Mouse (Mus musculus) forebrain, embryonic 13.5 days (tissue): ENCODE data around the gene Gm3488. TPM values are rescaled to one million over a fixed set of nuclear protein-coding genes. Genes with fewer than 3 reads are reported as not detected.
"Not testable (repeated sequence)": the region's sequence is repeated elsewhere in the genome, so short reads cannot be mapped to it uniquely, and the experiment has no call there.

Experiments used
- ATAC-seq: fragments of 200-750 bp; cut with Nextera tagmentation; 2 replicates; pipeline ENCODE4 v1.8.0; 2017
- H3K27ac ChIP-seq: fragments of 300-500 bp; sonication (generic); 2 replicates; pipeline ENCODE4 v1.5.1; 2015; ENCODE audit warnings: inconsistent platforms, mild to moderate bottlenecking, moderate library complexity
- H3K27me3 ChIP-seq: fragments of 300-500 bp; sonication (generic); 2 replicates; pipeline ENCODE4 v1.6.1; 2015; ENCODE audit warnings: mild to moderate bottlenecking, inconsistent platforms
- H3K36me3 ChIP-seq: fragments of 300-500 bp; sonication (generic); 2 replicates; pipeline ENCODE4 v1.6.1; 2015; ENCODE audit warnings: mild to moderate bottlenecking, inconsistent platforms; ENCODE audit not compliant: poor library complexity, severe bottlenecking
- H3K4me1 ChIP-seq: fragments of 300-500 bp; sonication (generic); 2 replicates; pipeline ENCODE4 v1.6.1; 2015; ENCODE audit warnings: inconsistent platforms
- H3K4me2 ChIP-seq: fragments of 300-500 bp; sonication (generic); 2 replicates; pipeline ENCODE4 v1.6.1; 2015; ENCODE audit warnings: inconsistent platforms, mild to moderate bottlenecking, moderate library complexity
- H3K4me3 ChIP-seq: fragments of 300-500 bp; sonication (generic); 2 replicates; pipeline ENCODE4 v1.5.1; 2015; ENCODE audit warnings: mild to moderate bottlenecking, inconsistent platforms
- H3K9ac ChIP-seq: fragments of 300-500 bp; sonication (generic); 2 replicates; pipeline ENCODE4 v1.6.1; 2015; ENCODE audit warnings: mild to moderate bottlenecking, inconsistent platforms
- H3K9me3 ChIP-seq: fragments of 300-500 bp; sonication (generic); replicated peaks from 2 replicates; pipeline ENCODE4 v1.6.1; 2016; ENCODE audit warnings: inconsistent platforms
- WGBS: fragments of 180-500 bp; shearing (Covaris S2); methylation state at CpG from one replicate; pipeline ENCODE4 v1.1.7; 2015; 5-methylcytosine and 5-hydroxymethylcytosine counted together
- polyA plus RNA-seq: library from polyadenylated mRNA; unstranded; fragments of >200 nt; fragmentation: Nextera tagmentation; extraction: Ambion mirVana; gene quantifications from 2 replicates; pipeline ENCODE4 v1.2.1, GENCODE M21; 2015

Gm3488 gene
- polyA plus RNA-seq: 6.1 and 8.7 TPM in 2 replicates

GRCm38 (mm10) chr14:5501374-5501773 lies at the start of gene Gm3488:
Gene Gm3488, plus strand, starts transcription at chr14:5501674.
- H3K4me3 ChIP-seq, H3K27me3 ChIP-seq, H3K9ac ChIP-seq, H3K36me3 ChIP-seq, ATAC-seq, H3K4me1 ChIP-seq, H3K4me2 ChIP-seq, H3K27ac ChIP-seq, H3K9me3 ChIP-seq: not testable (repeated sequence)
- no CpG with 5 or more reads among the region's 35 CpGs for WGBS

- ATAC-seq, H3K27ac ChIP-seq, H3K4me1 ChIP-seq: not testable (repeated sequence)
Observed at GRCm38 (mm10) chr14:5455367-5455766, 46.1 kb upstream of the Gm3488 start, which contains the start of gene Gm3194. Gene Gm3194, minus strand, starts transcription at chr14:5455467.

GRCm38 (mm10) chr14:5460469-5460868 lies 41.0 kb upstream of the Gm3488 start:
- ATAC-seq: peak; percentile 41; the same call in 1 of the 2 replicates
- no CpG with 5 or more reads among the region's 19 CpGs for WGBS
- not testable (repeated sequence) for H3K27ac ChIP-seq, H3K9me3 ChIP-seq, H3K9ac ChIP-seq, H3K27me3 ChIP-seq, H3K4me3 ChIP-seq, H3K4me2 ChIP-seq, H3K4me1 ChIP-seq, H3K36me3 ChIP-seq

More at GRCm38 (mm10) chr14:5455367-5455766, 46.1 kb upstream of the Gm3488 start, which contains the start of gene Gm3194:
- H3K27me3 ChIP-seq, H3K36me3 ChIP-seq, H3K9me3 ChIP-seq, H3K4me2 ChIP-seq, H3K4me3 ChIP-seq, H3K9ac ChIP-seq: not testable (repeated sequence)
- WGBS: no CpG with 5 or more reads among the region's 3 CpGs

GRCm38 (mm10) chr14:5477730-5478129 lies 23.7 kb upstream of the Gm3488 start, which contains the start of gene Gm8246:
Gene Gm8246, minus strand, starts transcription at chr14:5477830.
- not testable (repeated sequence) for H3K27me3 ChIP-seq, H3K4me3 ChIP-seq, H3K9ac ChIP-seq, H3K4me2 ChIP-seq, H3K4me1 ChIP-seq, H3K36me3 ChIP-seq, H3K9me3 ChIP-seq, ATAC-seq, H3K27ac ChIP-seq
- no CpG with 5 or more reads among the region's 3 CpGs for WGBS

- WGBS: 92% methylated on average over 4 of the region's 5 CpGs
- H3K36me3 ChIP-seq, H3K27ac ChIP-seq, H3K4me2 ChIP-seq, H3K4me3 ChIP-seq, ATAC-seq, H3K27me3 ChIP-seq, H3K4me1 ChIP-seq, H3K9me3 ChIP-seq, H3K9ac ChIP-seq: not testable (repeated sequence)
Observed at GRCm38 (mm10) chr14:5483907-5484306, 17.6 kb upstream of the Gm3488 start, which contains the start of gene Gm3187. Gene Gm3187, plus strand, starts transcription at chr14:5484207.

GRCm38 (mm10) chr14:5538196-5538595 lies 36.7 kb downstream of the Gm3488 start, which contains the start of gene Gm3532:
Gene Gm3532, plus strand, starts transcription at chr14:5538496.
- not testable (repeated sequence) for H3K27ac ChIP-seq, H3K4me2 ChIP-seq, H3K9ac ChIP-seq, H3K36me3 ChIP-seq, H3K9me3 ChIP-seq, H3K4me3 ChIP-seq, H3K4me1 ChIP-seq, ATAC-seq, H3K27me3 ChIP-seq
- WGBS: no CpG with 5 or more reads among the region's 2 CpGs

Other genes with a start within 250 kb of the Gm3488 start
- gene Gm3526, start 241.1 kb upstream of the Gm3488 start, polyA plus RNA-seq: not detected in 2 replicates
- not detected in 2 replicates for gene Gm3542, start 166.7 kb upstream of the Gm3488 start, polyA plus RNA-seq
- gene Gm3500, start 112.6 kb upstream of the Gm3488 start, polyA plus RNA-seq: 0.24 TPM in 1 of 2 replicates, not detected in the other
- gene Gm3194, start 46.2 kb upstream of the Gm3488 start, polyA plus RNA-seq: 1.7 and 1.9 TPM in 2 replicates
- not detected in 2 replicates for gene Gm8246, start 23.8 kb upstream of the Gm3488 start, polyA plus RNA-seq
- gene Gm3187, start 17.5 kb upstream of the Gm3488 start, polyA plus RNA-seq: not detected in 2 replicates
- not detected in 2 replicates for gene Gm3532, start 36.8 kb downstream of the Gm3488 start, polyA plus RNA-seq
- gene Gm8265, start 131.4 kb downstream of the Gm3488 start, polyA plus RNA-seq: not detected in 2 replicates
- gene Gm9603, start 185.8 kb downstream of the Gm3488 start, polyA plus RNA-seq: not detected in 2 replicates
- gene Gm3373, start 239.9 kb downstream of the Gm3488 start, polyA plus RNA-seq: 0.40 TPM in 1 of 2 replicates, not detected in the other